Mouse (Mus musculus) spleen, postnatal 36 days (tissue): ENCODE measurements around the gene Scn4b.

ENCODE experiments used
- DNase-seq, 2 experiments: peaks; one replicate each; pipeline ENCODE4 v3.0.0; 2022; ENCODE audit warnings: low spot score in 2 of 2, mixed read lengths in 1 of 2

Scn4b gene

GRCm38 (mm10) chr9:45125211-45125610 is 13.0 kb upstream of the Scn4b start:
- no peak for DNase-seq

- DNase-seq: peak; percentile 43 to 49
These were observed 11.3 kb upstream of the Scn4b start for GRCm38 (mm10) chr9:45126941-45127340.

GRCm38 (mm10) chr9:45130119-45130518 is 8.1 kb upstream of the Scn4b start:
- DNase-seq: no peak

- DNase-seq: peak; percentile 74 to 75
These were observed 4.5 kb upstream of the Scn4b start for GRCm38 (mm10) chr9:45133484-45134310.

GRCm38 (mm10) chr9:45136442-45137169 is 1.6 kb upstream of the Scn4b start:
- no peak for DNase-seq

GRCm38 (mm10) chr9:45139082-45139481 is 887 bp downstream of the Scn4b start:
- DNase-seq: no peak

GRCm38 (mm10) chr9:45140945-45141344 is 2.8 kb downstream of the Scn4b start:
- DNase-seq: no peak

GRCm38 (mm10) chr9:45142686-45143085 is 4.5 kb downstream of the Scn4b start:
- no peak for DNase-seq

GRCm38 (mm10) chr9:45145533-45146266 is 7.5 kb downstream of the Scn4b start:
- DNase-seq: no peak

GRCm38 (mm10) chr9:45146267-45146597 is 8.0 kb downstream of the Scn4b start:
- DNase-seq: peak; percentile 55 to 63

GRCm38 (mm10) chr9:45150933-45151332 is 12.7 kb downstream of the Scn4b start:
- no peak for DNase-seq

GRCm38 (mm10) chr9:45153361-45153760 is 15.2 kb downstream of the Scn4b start:
- DNase-seq: no peak

- DNase-seq: no peak
These were observed 29.7 kb downstream of the Scn4b start for GRCm38 (mm10) chr9:45167903-45168302.

- no peak for DNase-seq
These were observed 32.0 kb downstream of the Scn4b start for GRCm38 (mm10) chr9:45170150-45170549.

- no peak for DNase-seq
These were observed 32.9 kb downstream of the Scn4b start for GRCm38 (mm10) chr9:45171073-45171610.

GRCm38 (mm10) chr9:45173475-45173874 is 35.3 kb downstream of the Scn4b start:
- no peak for DNase-seq

- peak; percentile 18 to 31 for DNase-seq
These were observed 41.1 kb downstream of the Scn4b start for GRCm38 (mm10) chr9:45179282-45179681.

- no peak for DNase-seq
These were observed 43.6 kb downstream of the Scn4b start, which contains the start of gene BC049352 for GRCm38 (mm10) chr9:45181770-45182169. Gene BC049352, plus strand, starts transcription at chr9:45182007.

- DNase-seq: peak; percentile 7 to 15
These were observed 44.3 kb downstream of the Scn4b start for GRCm38 (mm10) chr9:45182521-45182920.

GRCm38 (mm10) chr9:45183266-45183665 is 45.1 kb downstream of the Scn4b start:
- DNase-seq: no peak

- no peak for DNase-seq
These were observed 47.1 kb downstream of the Scn4b start for GRCm38 (mm10) chr9:45185250-45185649.
